Mouse (Mus musculus) small intestine, adult 2 months (tissue): Measurements from ENCODE around the gene Osr1.

Source experiments
- CTCF ChIP-seq: fragments of 200-500 bp; IDR thresholded peaks from 2 replicates; pipeline ENCODE4 v1.5.1; 2012; ENCODE audit warnings: low read depth, mild to moderate bottlenecking, control low read depth, inconsistent platforms, low read length, moderate library complexity, mixed read lengths; ENCODE audit not compliant: insufficient replicate concordance, insufficient read length; ENCODE audit errors: extremely low read depth
- POLR2A ChIP-seq: fragments of 200-500 bp; IDR thresholded peaks from 2 replicates; pipeline ENCODE4 v1.6.1; 2012; ENCODE audit warnings: low read depth, mild to moderate bottlenecking, control low read depth, inconsistent platforms, low read length, moderate library complexity

GRCm38 (mm10) chr12:9578591-9578990 lies 8.7 kb downstream of the Osr1 start:
- TF ChIP-seq POLR2A, result no peak
- TF ChIP-seq CTCF, result no peak
